Mouse (Mus musculus) MEL (cell line): ENCODE measurements at regions not wholly inside any gene's neighbourhood (a gene's known extent, or its start where the extent isn't known, plus 50 kb on each side); places are given as distances from the start of the nearest gene placed in this dataset.

Experiments
- DNase-seq: peaks from one replicate; pipeline ENCODE4 v3.0.0; 2011; ENCODE audit warnings: low read depth, low spot score
- H3K27ac ChIP-seq: 2 replicates; pipeline ENCODE4 v1.5.1; 2012; ENCODE audit warnings: low read depth, mild to moderate bottlenecking, control low read depth, low read length, moderate library complexity; ENCODE audit not compliant: control insufficient read depth
- H3K27me3 ChIP-seq, 2 experiments: fragments of 150-350 bp in 1 of 2; sonication (generic) in 1 of 2; 2 replicates each; pipeline ENCODE4 v1.6.1; 2012; ENCODE audit warnings: low read length in 2 of 2, mild to moderate bottlenecking in 2 of 2, improper control_type of control experiment in 1 of 2, moderate library complexity in 1 of 2; ENCODE audit not compliant: insufficient read depth in 2 of 2, control insufficient read depth in 1 of 2
- H3K36me3 ChIP-seq, 2 experiments: 2 replicates each; pipeline ENCODE4 v1.6.1; 2012 to 2014; ENCODE audit warnings: low read length in 2 of 2, improper control_type of control experiment in 1 of 2, inconsistent platforms in 1 of 2, mild to moderate bottlenecking in 1 of 2; ENCODE audit not compliant: insufficient read depth in 2 of 2, control insufficient read depth in 1 of 2
- H3K4me1 ChIP-seq, 2 experiments: fragments of 150-350 bp in 1 of 2; sonication (generic) in 1 of 2; 2 replicates each; pipeline ENCODE4 v1.6.1; 2012; ENCODE audit warnings: low read length in 2 of 2, improper control_type of control experiment in 1 of 2, mild to moderate bottlenecking in 1 of 2; ENCODE audit not compliant: insufficient read depth in 2 of 2, control insufficient read depth in 1 of 2
- H3K4me3 ChIP-seq, 2 experiments: fragments of 150-350 bp in 1 of 2; sonication (generic) in 1 of 2; 2 replicates each; pipeline ENCODE4 v1.5.1; 2012; ENCODE audit warnings: low read depth in 2 of 2, low read length in 2 of 2, mild to moderate bottlenecking in 2 of 2, moderate library complexity in 2 of 2, control low read depth in 1 of 2, improper control_type of control experiment in 1 of 2; ENCODE audit not compliant: control insufficient read depth in 1 of 2, insufficient read depth in 1 of 2
- H3K79me2 ChIP-seq: 2 replicates; pipeline ENCODE4 v1.6.1; 2012; ENCODE audit warnings: mild to moderate bottlenecking, low read length, moderate library complexity; ENCODE audit not compliant: control insufficient read depth, poor library complexity, insufficient read depth
- H3K9ac ChIP-seq: 2 replicates; pipeline ENCODE4 v1.6.1; 2012; ENCODE audit warnings: low read depth, mild to moderate bottlenecking, control low read depth, low read length, moderate library complexity; ENCODE audit not compliant: control insufficient read depth, poor library complexity, severe bottlenecking
- H3K9me3 ChIP-seq: fragments of 150-350 bp; sonication (generic); replicated peaks from 2 replicates; pipeline ENCODE4 v1.6.1; 2012; ENCODE audit warnings: mild to moderate bottlenecking, low read length, improper control_type of control experiment, moderate library complexity; ENCODE audit not compliant: insufficient read depth
- CTCF ChIP-seq, 3 experiments: IDR thresholded peaks in 2 of 3; conservative IDR thresholded peaks in 1 of 3; 2 replicates each; pipeline ENCODE4 v1.5.1; 2011 to 2012; ENCODE audit warnings: low read length in 3 of 3, low read depth in 2 of 3, mild to moderate bottlenecking in 2 of 3, improper control_type of control experiment in 1 of 3, inconsistent platforms in 1 of 3, mixed read lengths in 1 of 3, moderate library complexity in 1 of 3; ENCODE audit not compliant: control insufficient read depth in 1 of 3, insufficient read depth in 1 of 3, poor library complexity in 1 of 3, severe bottlenecking in 1 of 3
- ELF1 ChIP-seq: IDR thresholded peaks from 2 replicates; pipeline ENCODE4 v1.6.1; 2014; ENCODE audit warnings: low read depth, mild to moderate bottlenecking, inconsistent platforms, low read length, improper control_type of control experiment, moderate library complexity
- ETS1 ChIP-seq: IDR thresholded peaks from 2 replicates; pipeline ENCODE4 v1.6.1; 2012; ENCODE audit warnings: low read depth, mild to moderate bottlenecking, inconsistent platforms, low read length, improper control_type of control experiment, moderate library complexity
- GABPA ChIP-seq: IDR thresholded peaks from 2 replicates; pipeline ENCODE4 v1.6.1; 2012; ENCODE audit warnings: low read depth, mild to moderate bottlenecking, inconsistent platforms, low read length, improper control_type of control experiment, moderate library complexity
- HCFC1 ChIP-seq: IDR thresholded peaks from 2 replicates; pipeline ENCODE4 v1.6.1; 2012; ENCODE audit warnings: low read depth, mild to moderate bottlenecking, inconsistent platforms, low read length, improper control_type of control experiment, moderate library complexity
- JUND ChIP-seq: IDR thresholded peaks from 2 replicates; pipeline ENCODE4 v1.6.1; 2011; ENCODE audit warnings: low read depth, mild to moderate bottlenecking, improper control_type of control experiment, low read length
- KAT2A ChIP-seq: conservative IDR thresholded peaks from 2 replicates; pipeline ENCODE4 v1.6.1; 2012; ENCODE audit warnings: low read depth, low read length, improper control_type of control experiment, inconsistent platforms
- MAFK ChIP-seq: IDR thresholded peaks from 2 replicates; pipeline ENCODE4 v1.6.1; 2011; ENCODE audit warnings: low read depth, mild to moderate bottlenecking, low read length, improper control_type of control experiment, borderline replicate concordance
- MAZ ChIP-seq: IDR thresholded peaks from 2 replicates; pipeline ENCODE4 v1.6.1; 2012; ENCODE audit warnings: low read depth, mild to moderate bottlenecking, inconsistent platforms, low read length, improper control_type of control experiment
- MYB ChIP-seq: IDR thresholded peaks from 2 replicates; pipeline ENCODE4 v1.6.1; 2011; ENCODE audit warnings: mild to moderate bottlenecking, low read depth, low read length, improper control_type of control experiment
- MYC ChIP-seq: IDR thresholded peaks from 2 replicates; pipeline ENCODE4 v1.6.1; 2011; ENCODE audit warnings: low read depth, mild to moderate bottlenecking, low read length, improper control_type of control experiment, moderate library complexity
- NRF1 ChIP-seq: IDR thresholded peaks from 2 replicates; pipeline ENCODE4 v1.6.1; 2014; ENCODE audit warnings: low read depth, mild to moderate bottlenecking, inconsistent platforms, low read length, improper control_type of control experiment, moderate library complexity; ENCODE audit not compliant: poor library complexity, insufficient read depth, severe bottlenecking
- RCOR1 ChIP-seq: IDR thresholded peaks from 2 replicates; pipeline ENCODE4 v1.6.1; 2012; ENCODE audit warnings: low read depth, mild to moderate bottlenecking, inconsistent platforms, low read length, improper control_type of control experiment
- SMC3 ChIP-seq: IDR thresholded peaks from 2 replicates; pipeline ENCODE4 v1.6.1; 2011; ENCODE audit warnings: low read depth, low read length, improper control_type of control experiment
- TAL1 ChIP-seq: IDR thresholded peaks from 2 replicates; pipeline ENCODE4 v1.6.1; 2012; ENCODE audit warnings: mild to moderate bottlenecking, inconsistent platforms, low read length, moderate library complexity, mixed read lengths
- TBP ChIP-seq: IDR thresholded peaks from 2 replicates; pipeline ENCODE4 v1.8.0; 2011; ENCODE audit warnings: low read depth, low read length, improper control_type of control experiment
- USF1 ChIP-seq: IDR thresholded peaks from 2 replicates; pipeline ENCODE4 v1.6.1; 2014; ENCODE audit warnings: low read depth, mild to moderate bottlenecking, inconsistent platforms, low read length, improper control_type of control experiment, moderate library complexity
- USF2 ChIP-seq, 2 experiments: IDR thresholded peaks; 2 replicates each; pipeline ENCODE4 v1.6.1; 2011 to 2012; ENCODE audit warnings: improper control_type of control experiment in 2 of 2, low read length in 2 of 2, borderline replicate concordance in 1 of 2, inconsistent platforms in 1 of 2, low read depth in 1 of 2, mild to moderate bottlenecking in 1 of 2; ENCODE audit not compliant: insufficient read depth in 1 of 2
- ZNF384 ChIP-seq: IDR thresholded peaks from 2 replicates; pipeline ENCODE4 v1.6.1; 2012; ENCODE audit warnings: low read depth, mild to moderate bottlenecking, inconsistent platforms, low read length, improper control_type of control experiment

GRCm38 (mm10) chr13:63716498-63716897, 98.5 kb upstream of the Ercc6l2 start:
- no peaks in the 10 kb centered on the region for H3K36me3 ChIP-seq
- no peak for DNase-seq
- no peaks in the 10 kb centered on the region for H3K79me2 ChIP-seq
- no peak overlapping the region for H3K27ac ChIP-seq
- H3K27me3 ChIP-seq = no peaks in the 10 kb centered on the region
- H3K4me3 ChIP-seq = no peak overlapping the region
- no peak overlapping the region for H3K9ac ChIP-seq
- H3K4me1 ChIP-seq = peaks cover 0 to 7% of the 10 kb centered on the region in 2 experiments; a peak in 2 of 4 replicates
- no peaks in the 10 kb centered on the region for H3K9me3 ChIP-seq
- TF ChIP-seq USF2 (IDR thresholded peaks at IDR 0.05; ENCODE audit: borderline replicate concordance in 1 of 2, insufficient read depth in 1 of 2, low read depth in 1 of 2, low read length in 2 of 2) (no peak), NRF1 (no peak), TAL1 (no peak), GABPA (no peak), HCFC1 (no peak), USF1 (no peak), MYB (no peak), MAFK (no peak), MAZ (no peak), SMC3 (no peak)

GRCm38 (mm10) chr13:63717249-63717648, 97.8 kb upstream of the Ercc6l2 start:
- Histone ChIP-seq H3K4me1 (peaks cover 0 to 7% of the 10 kb centered on the region in 2 experiments; a peak in 2 of 4 replicates), H3K27ac (no peak overlapping the region), H3K4me3 (no peak overlapping the region), H3K36me3 (no peaks in the 10 kb centered on the region), H3K9ac (no peak overlapping the region), H3K9me3 (no peaks in the 10 kb centered on the region), H3K79me2 (no peaks in the 10 kb centered on the region), H3K27me3 (no peaks in the 10 kb centered on the region)
- TF ChIP-seq MYC (no peak), ELF1 (no peak), CTCF (IDR thresholded peaks at IDR 0.05 in 2 of 3, conservative IDR thresholded peaks at IDR 0.05 in 1 of 3; ENCODE audit: control insufficient read depth in 1 of 3, insufficient read depth in 1 of 3, low read depth in 2 of 3, low read length in 3 of 3, poor library complexity in 1 of 3, severe bottlenecking in 1 of 3) (no peak), USF1 (no peak), RCOR1 (no peak), TBP (no peak), ZNF384 (no peak), KAT2A (no peak), HCFC1 (no peak), NRF1 (no peak), MYB (no peak), JUND (no peak), ETS1 (no peak)
- DNase-seq = no peak
